Mouse (Mus musculus): Measurements from ENCODE around the gene Cks2. TPM values are rescaled to one million over a fixed set of nuclear protein-coding genes. Genes with fewer than 3 reads are reported as not detected.
"Not testable (repeated sequence)": the region's sequence is repeated elsewhere in the genome, so short reads cannot be mapped to it uniquely, and the experiment has no call there.

The Cks2 gene
- polyA plus RNA-seq, 1 experiment from 2014 or later = 283 TPM

- Histone ChIP-seq H3K27ac (no peak overlapping the region), H3K9me3 (no peaks in the 10 kb centered on the region), H3K4me1 (no peaks in the 10 kb centered on the region), H3K27me3 (no peaks in the 10 kb centered on the region), H3K9ac (no peak overlapping the region), H3K4me2 (replicated peaks) (no peak overlapping the region), H3K4me3 (no peak overlapping the region), H3K36me3 (peaks cover 84% of the 10 kb centered on the region)
- ATAC-seq (ENCODE audit: insufficient number of reproducible peaks, insufficient read depth, low FRiP score, low TSS enrichment) = no peak
- WGBS = 93% methylated on average over 13 of the region's 13 CpGs
These were observed 11.6 kb downstream of the Cks2 start for GRCm38 (mm10) chr13:51656516-51657235.

- Histone ChIP-seq H3K9me3 (no peaks in the 10 kb centered on the region), H3K4me2 (replicated peaks) (no peak overlapping the region), H3K9ac (no peak overlapping the region), H3K27ac (no peak overlapping the region), H3K27me3 (no peaks in the 10 kb centered on the region), H3K4me3 (no peak overlapping the region), H3K4me1 (no peaks in the 10 kb centered on the region), H3K36me3 (peaks cover 93% of the 10 kb centered on the region)
- WGBS = 92% methylated on average over 3 of the region's 3 CpGs
- no peak for ATAC-seq (ENCODE audit: insufficient number of reproducible peaks, insufficient read depth, low FRiP score, low TSS enrichment)
These were observed 13.1 kb downstream of the Cks2 start for GRCm38 (mm10) chr13:51658094-51658493.

GRCm38 (mm10) chr13:51659573-51659972 lies 14.5 kb downstream of the Cks2 start:
- H3K27me3 ChIP-seq = no peaks in the 10 kb centered on the region
- no peak overlapping the region for H3K9ac ChIP-seq
- H3K36me3 ChIP-seq = peaks cover 88% of the 10 kb centered on the region
- H3K4me1 ChIP-seq = no peaks in the 10 kb centered on the region
- H3K9me3 ChIP-seq = no peaks in the 10 kb centered on the region
- no peak overlapping the region for H3K4me3 ChIP-seq
- H3K27ac ChIP-seq = no peak overlapping the region
- ATAC-seq (ENCODE audit: insufficient number of reproducible peaks, insufficient read depth, low FRiP score, low TSS enrichment) = no peak
- 98% methylated on average over 7 of the region's 7 CpGs for WGBS
- H3K4me2 ChIP-seq (replicated peaks) = no peak overlapping the region

- no peaks in the 10 kb centered on the region for H3K9me3 ChIP-seq
- peaks cover 87% of the 10 kb centered on the region for H3K36me3 ChIP-seq
- no peak overlapping the region for H3K4me2 ChIP-seq (replicated peaks)
- no peaks in the 10 kb centered on the region for H3K4me1 ChIP-seq
- no peak for ATAC-seq (ENCODE audit: insufficient number of reproducible peaks, insufficient read depth, low FRiP score, low TSS enrichment)
- no peak overlapping the region for H3K9ac ChIP-seq
- 93% methylated on average over 2 of the region's 2 CpGs for WGBS
- no peak overlapping the region for H3K27ac ChIP-seq
- H3K4me3 ChIP-seq = no peak overlapping the region
- no peaks in the 10 kb centered on the region for H3K27me3 ChIP-seq
These were observed 18.5 kb downstream of the Cks2 start for GRCm38 (mm10) chr13:51663561-51663960.

GRCm38 (mm10) chr13:51668195-51668594 lies 23.2 kb downstream of the Cks2 start:
- not testable (repeated sequence) for H3K27me3 ChIP-seq; H3K9me3 ChIP-seq; ATAC-seq (ENCODE audit: insufficient number of reproducible peaks, insufficient read depth, low FRiP score, low TSS enrichment); H3K4me1 ChIP-seq; H3K9ac ChIP-seq; H3K27ac ChIP-seq; H3K4me3 ChIP-seq; H3K4me2 ChIP-seq (replicated peaks)
- WGBS = 90% methylated on average over 12 of the region's 12 CpGs
- H3K36me3 ChIP-seq = peaks cover 80% of the 10 kb centered on the region

GRCm38 (mm10) chr13:51676641-51677040 lies 31.6 kb downstream of the Cks2 start:
- WGBS = 88% methylated on average over 4 of the region's 4 CpGs
- Histone ChIP-seq H3K27me3 (no peaks in the 10 kb centered on the region), H3K9me3 (no peaks in the 10 kb centered on the region), H3K4me1 (no peaks in the 10 kb centered on the region), H3K4me2 (replicated peaks) (no peak overlapping the region), H3K36me3 (peaks cover 89% of the 10 kb centered on the region), H3K27ac (no peak overlapping the region), H3K9ac (no peak overlapping the region), H3K4me3 (no peak overlapping the region)
- ATAC-seq (ENCODE audit: insufficient number of reproducible peaks, insufficient read depth, low FRiP score, low TSS enrichment) = no peak

- no peak for ATAC-seq (ENCODE audit: insufficient number of reproducible peaks, insufficient read depth, low FRiP score, low TSS enrichment)
These were observed 32.0 kb downstream of the Cks2 start for GRCm38 (mm10) chr13:51677041-51677440.

GRCm38 (mm10) chr13:51677630-51678185 lies 32.7 kb downstream of the Cks2 start:
- H3K27ac ChIP-seq = no peak overlapping the region
- no peaks in the 10 kb centered on the region for H3K9me3 ChIP-seq
- H3K27me3 ChIP-seq = no peaks in the 10 kb centered on the region
- WGBS = 90% methylated on average over 7 of the region's 7 CpGs
- no peak overlapping the region for H3K9ac ChIP-seq
- H3K4me1 ChIP-seq = no peaks in the 10 kb centered on the region
- H3K4me2 ChIP-seq (replicated peaks) = no peak overlapping the region
- ATAC-seq (ENCODE audit: insufficient number of reproducible peaks, insufficient read depth, low FRiP score, low TSS enrichment) = no peak
- H3K4me3 ChIP-seq = no peak overlapping the region
- peaks cover 97% of the 10 kb centered on the region for H3K36me3 ChIP-seq

More at GRCm38 (mm10) chr13:51677041-51677440, 32.0 kb downstream of the Cks2 start:
- no peak overlapping the region for H3K9ac ChIP-seq
- peaks cover 90% of the 10 kb centered on the region for H3K36me3 ChIP-seq
- no peak overlapping the region for H3K4me3 ChIP-seq
- H3K4me2 ChIP-seq (replicated peaks) = no peak overlapping the region
- no peaks in the 10 kb centered on the region for H3K9me3 ChIP-seq
- H3K4me1 ChIP-seq = no peaks in the 10 kb centered on the region
- no peaks in the 10 kb centered on the region for H3K27me3 ChIP-seq
- WGBS = 97% methylated on average over 12 of the region's 12 CpGs
- H3K27ac ChIP-seq = no peak overlapping the region

GRCm38 (mm10) chr13:51678687-51679086 lies 33.7 kb downstream of the Cks2 start:
- 93% methylated on average over 6 of the region's 6 CpGs for WGBS
- Histone ChIP-seq H3K27me3 (no peaks in the 10 kb centered on the region), H3K9me3 (no peaks in the 10 kb centered on the region), H3K36me3 (peaks cover 98% of the 10 kb centered on the region), H3K4me3 (no peak overlapping the region), H3K4me2 (replicated peaks) (no peak overlapping the region), H3K9ac (no peak overlapping the region), H3K4me1 (no peaks in the 10 kb centered on the region), H3K27ac (no peak overlapping the region)
- no peak for ATAC-seq (ENCODE audit: insufficient number of reproducible peaks, insufficient read depth, low FRiP score, low TSS enrichment)

- Histone ChIP-seq H3K4me2 (replicated peaks) (no peak overlapping the region), H3K4me3 (no peak overlapping the region), H3K9me3 (no peaks in the 10 kb centered on the region), H3K27ac (no peak overlapping the region), H3K9ac (no peak overlapping the region), H3K27me3 (no peaks in the 10 kb centered on the region), H3K36me3 (peaks cover 96% of the 10 kb centered on the region), H3K4me1 (no peaks in the 10 kb centered on the region)
- ATAC-seq (ENCODE audit: insufficient number of reproducible peaks, insufficient read depth, low FRiP score, low TSS enrichment) = no peak
- 84% methylated on average over 4 of the region's 4 CpGs for WGBS
These were observed 34.3 kb downstream of the Cks2 start for GRCm38 (mm10) chr13:51679332-51679731.

- no peak overlapping the region for H3K4me3 ChIP-seq
- no peak for ATAC-seq (ENCODE audit: insufficient number of reproducible peaks, insufficient read depth, low FRiP score, low TSS enrichment)
- 82% methylated on average over 5 of the region's 5 CpGs for WGBS
- H3K4me2 ChIP-seq (replicated peaks) = no peak overlapping the region
- H3K4me1 ChIP-seq = no peaks in the 10 kb centered on the region
- H3K9me3 ChIP-seq = no peaks in the 10 kb centered on the region
- no peak overlapping the region for H3K27ac ChIP-seq
- no peaks in the 10 kb centered on the region for H3K27me3 ChIP-seq
- H3K36me3 ChIP-seq = peaks cover 95% of the 10 kb centered on the region
- H3K9ac ChIP-seq = no peak overlapping the region
These were observed 36.0 kb downstream of the Cks2 start for GRCm38 (mm10) chr13:51681076-51681475.

GRCm38 (mm10) chr13:51681634-51682033 lies 36.6 kb downstream of the Cks2 start:
- H3K36me3 ChIP-seq = peaks cover 93% of the 10 kb centered on the region
- 94% methylated on average over 8 of the region's 8 CpGs for WGBS
- H3K27me3 ChIP-seq = no peaks in the 10 kb centered on the region
- H3K9me3 ChIP-seq = no peaks in the 10 kb centered on the region
- no peak overlapping the region for H3K4me2 ChIP-seq (replicated peaks)
- no peak overlapping the region for H3K9ac ChIP-seq
- H3K27ac ChIP-seq = no peak overlapping the region
- no peaks in the 10 kb centered on the region for H3K4me1 ChIP-seq
- no peak overlapping the region for H3K4me3 ChIP-seq
- ATAC-seq (ENCODE audit: insufficient number of reproducible peaks, insufficient read depth, low FRiP score, low TSS enrichment) = no peak

Measured in embryonic facial prominence, embryonic 12.5 days (tissue).